Mouse (Mus musculus) CH12.LX (cell line): ENCODE measurements at regions not wholly inside any gene's neighbourhood (a gene's known extent, or its start where the extent isn't known, plus 50 kb on each side); places are given as distances from the start of the nearest gene placed in this dataset.

ENCODE experiments used
- DNase-seq: peaks from one replicate; pipeline ENCODE4 v3.0.0-alpha.2; 2013; ENCODE audit errors: extremely low read depth
- H3K27ac ChIP-seq: 2 replicates; pipeline ENCODE4 v1.5.1; 2012; ENCODE audit warnings: low read depth, mild to moderate bottlenecking, control low read depth, moderate library complexity; ENCODE audit not compliant: insufficient read depth
- H3K27me3 ChIP-seq: replicated peaks from 2 replicates; pipeline ENCODE3; 2012; ENCODE audit warnings: inconsistent platforms
- H3K36me3 ChIP-seq, 2 experiments: replicated peaks in 1 of 2; 2 replicates each; pipeline versions ENCODE3 to v1.6.1; 2012; ENCODE audit warnings: inconsistent platforms in 1 of 2, low read length in 1 of 2, mild to moderate bottlenecking in 1 of 2, mixed read lengths in 1 of 2, moderate library complexity in 1 of 2; ENCODE audit not compliant: control insufficient read depth in 1 of 2, insufficient read depth in 1 of 2
- H3K4me1 ChIP-seq, 2 experiments: 2 replicates each; pipeline ENCODE4 v1.6.1; 2012; ENCODE audit warnings: inconsistent platforms in 1 of 2, moderate library complexity in 1 of 2; ENCODE audit not compliant: insufficient read depth in 2 of 2, control insufficient read depth in 1 of 2
- H3K4me2 ChIP-seq: 2 replicates; pipeline ENCODE4 v1.6.1; 2012; ENCODE audit warnings: low read depth, mild to moderate bottlenecking, control low read depth; ENCODE audit not compliant: poor library complexity, insufficient read depth, severe bottlenecking
- H3K4me3 ChIP-seq, 3 experiments: fragments of 150-350 bp in 1 of 3; sonication (generic) in 1 of 3; replicated peaks in 1 of 3; 2 replicates each; pipeline versions ENCODE3 to v1.5.1; 2011 to 2012; ENCODE audit warnings: low read depth in 2 of 3, low read length in 2 of 3, mild to moderate bottlenecking in 2 of 3, moderate library complexity in 2 of 3, control low read depth in 1 of 3, improper control_type of control experiment in 1 of 3, inconsistent platforms in 1 of 3, mixed read lengths in 1 of 3; ENCODE audit not compliant: poor library complexity in 1 of 3
- H3K79me2 ChIP-seq: replicated peaks from 2 replicates; pipeline ENCODE4 v1.6.1; 2012; ENCODE audit warnings: mild to moderate bottlenecking, moderate library complexity; ENCODE audit not compliant: control insufficient read depth, poor library complexity, insufficient read depth, severe bottlenecking; ENCODE audit errors: extremely low read depth
- H3K9ac ChIP-seq: 2 replicates; pipeline ENCODE4 v1.6.1; 2012; ENCODE audit warnings: low read depth, mild to moderate bottlenecking, control low read depth, moderate library complexity; ENCODE audit not compliant: insufficient read depth
- H3K9me3 ChIP-seq: replicated peaks from 2 replicates; pipeline ENCODE3; 2012; ENCODE audit warnings: low read length, inconsistent platforms, mixed read lengths
- CHD1 ChIP-seq: IDR thresholded peaks from 2 replicates; pipeline ENCODE4 v1.6.1; 2012; ENCODE audit warnings: low read depth, low read length, improper control_type of control experiment, inconsistent platforms
- CHD2 ChIP-seq: IDR thresholded peaks from 2 replicates; pipeline ENCODE4 v1.6.1; 2011; ENCODE audit warnings: low read length, improper control_type of control experiment
- CTCF ChIP-seq, 2 experiments: IDR thresholded peaks in 1 of 2; conservative IDR thresholded peaks in 1 of 2; 2 replicates each; pipeline ENCODE4 v1.5.1; 2011 to 2012; ENCODE audit warnings: low read depth in 2 of 2, low read length in 2 of 2, improper control_type of control experiment in 1 of 2, inconsistent platforms in 1 of 2, mild to moderate bottlenecking in 1 of 2, moderate library complexity in 1 of 2
- E2F4 ChIP-seq: IDR thresholded peaks from 2 replicates; pipeline ENCODE4 v1.6.1; 2011; ENCODE audit warnings: low read depth, low read length, improper control_type of control experiment; ENCODE audit not compliant: insufficient replicate concordance
- ELF1 ChIP-seq: IDR thresholded peaks from 2 replicates; pipeline ENCODE4 v1.6.1; 2014; ENCODE audit warnings: low read depth, mild to moderate bottlenecking, inconsistent platforms, low read length, improper control_type of control experiment
- EP300 ChIP-seq: IDR thresholded peaks from 2 replicates; pipeline ENCODE4 v1.6.1; 2011; ENCODE audit warnings: low read length, improper control_type of control experiment
- ETS1 ChIP-seq: conservative IDR thresholded peaks from 2 replicates; pipeline ENCODE4 v1.6.1; 2012; ENCODE audit warnings: low read depth, mild to moderate bottlenecking, inconsistent platforms, low read length, improper control_type of control experiment, moderate library complexity
- IRF4 ChIP-seq: IDR thresholded peaks from 2 replicates; pipeline ENCODE4 v1.6.1; 2014; ENCODE audit warnings: low read depth, mild to moderate bottlenecking, inconsistent platforms, low read length, improper control_type of control experiment
- JUN ChIP-seq: IDR thresholded peaks from 2 replicates; pipeline ENCODE4 v1.6.1; 2011; ENCODE audit warnings: low read depth, mild to moderate bottlenecking, low read length, improper control_type of control experiment, moderate library complexity; ENCODE audit not compliant: insufficient read depth
- JUND ChIP-seq: conservative IDR thresholded peaks from 2 replicates; pipeline ENCODE4 v1.6.1; 2011; ENCODE audit warnings: low read depth, low read length, improper control_type of control experiment
- KAT2A ChIP-seq: IDR thresholded peaks from 2 replicates; pipeline ENCODE4 v1.6.1; 2012; ENCODE audit warnings: low read length, improper control_type of control experiment, inconsistent platforms; ENCODE audit not compliant: insufficient replicate concordance
- MAFK ChIP-seq: IDR thresholded peaks from 2 replicates; pipeline ENCODE4 v1.6.1; 2011; ENCODE audit warnings: low read length, improper control_type of control experiment; ENCODE audit not compliant: insufficient replicate concordance
- MAX ChIP-seq: IDR thresholded peaks from 2 replicates; pipeline ENCODE4 v1.6.1; 2011; ENCODE audit warnings: low read length, improper control_type of control experiment
- MAZ ChIP-seq: IDR thresholded peaks from 2 replicates; pipeline ENCODE4 v1.6.1; 2012; ENCODE audit warnings: low read depth, mild to moderate bottlenecking, inconsistent platforms, low read length, improper control_type of control experiment, moderate library complexity
- MEF2A ChIP-seq: IDR thresholded peaks from 2 replicates; pipeline ENCODE4 v1.6.1; 2014; ENCODE audit warnings: low read depth, mild to moderate bottlenecking, inconsistent platforms, low read length, improper control_type of control experiment, borderline replicate concordance
- MXI1 ChIP-seq: IDR thresholded peaks from 2 replicates; pipeline ENCODE4 v1.6.1; 2011; ENCODE audit warnings: mild to moderate bottlenecking, low read depth, low read length, improper control_type of control experiment
- NELFE ChIP-seq: IDR thresholded peaks from 2 replicates; pipeline ENCODE4 v1.6.1; 2011; ENCODE audit warnings: low read depth, low read length, improper control_type of control experiment
- NRF1 ChIP-seq: IDR thresholded peaks from 2 replicates; pipeline ENCODE4 v1.6.1; 2014; ENCODE audit warnings: low read depth, mild to moderate bottlenecking, inconsistent platforms, low read length, improper control_type of control experiment, moderate library complexity
- PAX5 ChIP-seq: IDR thresholded peaks from 2 replicates; pipeline ENCODE4 v1.6.1; 2012; ENCODE audit warnings: low read length, inconsistent platforms, mixed read lengths
- POLR2AphosphoS2 ChIP-seq: IDR thresholded peaks from 2 replicates; pipeline ENCODE4 v1.6.1; 2011; ENCODE audit warnings: low read depth, low read length, improper control_type of control experiment
- RAD21 ChIP-seq: IDR thresholded peaks from 2 replicates; pipeline ENCODE4 v1.6.1; 2011; ENCODE audit warnings: low read depth, mild to moderate bottlenecking, low read length, improper control_type of control experiment, moderate library complexity
- RCOR1 ChIP-seq: conservative IDR thresholded peaks from 2 replicates; pipeline ENCODE4 v1.6.1; 2012; ENCODE audit warnings: low read depth, mild to moderate bottlenecking, inconsistent platforms, low read length, improper control_type of control experiment
- SIN3A ChIP-seq: IDR thresholded peaks from 2 replicates; pipeline ENCODE4 v1.6.1; 2012; ENCODE audit warnings: low read length, improper control_type of control experiment, inconsistent platforms
- SMC3 ChIP-seq: IDR thresholded peaks from 2 replicates; pipeline ENCODE4 v1.6.1; 2011; ENCODE audit warnings: low read depth, low read length, improper control_type of control experiment
- TBP ChIP-seq: conservative IDR thresholded peaks from 2 replicates; pipeline ENCODE4 v1.6.1; 2011; ENCODE audit warnings: low read depth, low read length, improper control_type of control experiment
- TCF12 ChIP-seq: IDR thresholded peaks from 2 replicates; pipeline ENCODE4 v1.6.1; 2014; ENCODE audit warnings: low read depth, mild to moderate bottlenecking, inconsistent platforms, low read length, improper control_type of control experiment
- USF1 ChIP-seq: IDR thresholded peaks from 2 replicates; pipeline ENCODE4 v1.6.1; 2014; ENCODE audit warnings: low read depth, mild to moderate bottlenecking, inconsistent platforms, low read length, improper control_type of control experiment
- ZMIZ1 ChIP-seq: IDR thresholded peaks from 2 replicates; pipeline ENCODE4 v1.6.1; 2012; ENCODE audit warnings: low read depth, mild to moderate bottlenecking, inconsistent platforms, low read length, improper control_type of control experiment
- ZNF384 ChIP-seq: IDR thresholded peaks from 2 replicates; pipeline ENCODE4 v1.6.1; 2012; ENCODE audit warnings: low read depth, low read length, improper control_type of control experiment, inconsistent platforms
- dilution Hi-C: fragments of 300-500 bp; cut with MboI; formaldehyde crosslinking; loops from 2 replicates; pipeline ENCODE4 v1.14.3; 2020; ENCODE audit warnings: low sequenced_read_pairs; ENCODE audit not compliant: extremely low pct_unique_long_range_greater_than_20kb, extremely low pct_ligation_motif_present
- in situ Hi-C: fragments of 300-500 bp; cut with MboI; formaldehyde crosslinking; loops from 3 replicates; pipeline ENCODE4 v1.14.3; 2019; ENCODE audit warnings: low sequenced_read_pairs, low pct_ligation_motif_present, low pct_unique_long_range_greater_than_20kb, mixed read lengths

- Histone ChIP-seq H3K4me1 (no peaks in the 10 kb centered on the region), H3K4me3 (no peak overlapping the region), H3K79me2 (no peaks in the 10 kb centered on the region), H3K36me3 (no peaks in the 10 kb centered on the region), H3K27me3 (no peaks in the 10 kb centered on the region), H3K27ac (no peak overlapping the region), H3K4me2 (no peak overlapping the region), H3K9me3 (no peaks in the 10 kb centered on the region), H3K9ac (no peak overlapping the region)
- in situ Hi-C loops (no loop called here), dilution Hi-C loops (no loop called here)
- no peak for DNase-seq
- no peak for TF ChIP-seq ELF1
- TF ChIP-seq ETS1 = no peak
- no peak for TF ChIP-seq CHD1
- TF ChIP-seq POLR2AphosphoS2 = no peak
- TF ChIP-seq MAFK = no peak
- no peak for TF ChIP-seq JUN
- no peak for TF ChIP-seq MAZ
- TF ChIP-seq MXI1 = no peak
- no peak for TF ChIP-seq USF1
- TF ChIP-seq NRF1 = no peak
- no peak for TF ChIP-seq PAX5
- TF ChIP-seq ZMIZ1 = no peak
- TF ChIP-seq SIN3A = no peak
- TF ChIP-seq RCOR1 = no peak
- TF ChIP-seq CTCF (conservative IDR thresholded peaks at IDR 0.05 in 1 of 2, IDR thresholded peaks at IDR 0.05 in 1 of 2; ENCODE audit: low read depth in 2 of 2, low read length in 2 of 2) = no peak
- TF ChIP-seq TCF12 = no peak
- TF ChIP-seq JUND = no peak
- no peak for TF ChIP-seq E2F4
Observed at GRCm38 (mm10) chr13:39880136-39880535, 481.1 kb downstream of the Ofcc1 start.

GRCm38 (mm10) chr13:39877361-39878141, 483.7 kb downstream of the Ofcc1 start:
- dilution Hi-C loops = no loop called here
- H3K9me3 ChIP-seq = no peaks in the 10 kb centered on the region
- H3K36me3 ChIP-seq = no peaks in the 10 kb centered on the region
- no peak overlapping the region for H3K27ac ChIP-seq
- no peaks in the 10 kb centered on the region for H3K79me2 ChIP-seq
- TF ChIP-seq POLR2AphosphoS2 (no peak), MAX (no peak), RCOR1 (no peak), E2F4 (no peak), JUN (no peak), IRF4 (no peak), TBP (no peak), CHD2 (no peak), EP300 (no peak), NELFE (no peak), MEF2A (no peak), ELF1 (no peak), KAT2A (no peak), RAD21 (no peak), JUND (no peak), ZNF384 (no peak), USF1 (no peak), MAZ (no peak), SMC3 (no peak)
- TF ChIP-seq, all 38 proteins: peak for 0
- no peaks in the 10 kb centered on the region for H3K4me1 ChIP-seq
- in situ Hi-C loops = no loop called here
- no peak overlapping the region for H3K9ac ChIP-seq
- H3K27me3 ChIP-seq = no peaks in the 10 kb centered on the region
- DNase-seq = no peak
- H3K4me3 ChIP-seq = no peak overlapping the region
- H3K4me2 ChIP-seq = no peak overlapping the region
